Mouse (Mus musculus) heart, postnatal 0 days (tissue): Measurements from ENCODE around the gene Rcc1l. TPM values are rescaled to one million over a fixed set of nuclear protein-coding genes. Genes with fewer than 3 reads are reported as not detected.

ENCODE experiments used
- ATAC-seq: fragments of 200-750 bp; cut with Nextera tagmentation; 2 replicates; pipeline ENCODE4 v1.8.0; 2017; ENCODE audit warnings: low read depth, moderate number of reproducible peaks, moderate library complexity; ENCODE audit not compliant: insufficient read depth
- DNase-seq: peaks from one replicate; pipeline ENCODE4 v3.0.0-alpha.2; 2016; ENCODE audit warnings: low spot score
- H3K27ac ChIP-seq: fragments of 300-500 bp; sonication (generic); 2 replicates; pipeline ENCODE4 v1.5.1; 2014; ENCODE audit warnings: low read depth, mild to moderate bottlenecking
- H3K27me3 ChIP-seq: fragments of 300-500 bp; sonication (generic); 2 replicates; pipeline ENCODE4 v1.6.1; 2014; ENCODE audit warnings: low read length, mixed read lengths; ENCODE audit not compliant: control insufficient read depth, insufficient read depth
- H3K36me3 ChIP-seq: fragments of 300-500 bp; sonication (generic); replicated peaks from 2 replicates; pipeline ENCODE4 v1.6.1; 2014; ENCODE audit warnings: low read length, mixed read lengths; ENCODE audit not compliant: control insufficient read depth, insufficient read depth
- H3K4me1 ChIP-seq: fragments of 300-500 bp; sonication (generic); 2 replicates; pipeline ENCODE4 v1.6.1; 2014; ENCODE audit warnings: antibody characterized with exemption; ENCODE audit not compliant: control insufficient read depth, insufficient read depth
- H3K4me2 ChIP-seq: fragments of 300-500 bp; sonication (generic); 2 replicates; pipeline ENCODE4 v1.6.1; 2014; ENCODE audit warnings: low read depth, mild to moderate bottlenecking, low read length, moderate library complexity
- H3K4me3 ChIP-seq: fragments of 300-500 bp; sonication (generic); 2 replicates; pipeline ENCODE4 v1.5.1; 2014; ENCODE audit warnings: low read depth, low read length
- H3K9ac ChIP-seq: fragments of 300-500 bp; sonication (generic); replicated peaks from 2 replicates; pipeline ENCODE4 v1.6.1; 2014; ENCODE audit warnings: low read depth, low read length, mixed read lengths
- H3K9me3 ChIP-seq: fragments of 300-500 bp; sonication (generic); replicated peaks from 2 replicates; pipeline ENCODE4 v1.6.1; 2016; ENCODE audit warnings: low read length; ENCODE audit not compliant: control insufficient read depth
- CTCF ChIP-seq: IDR thresholded peaks from 2 replicates; pipeline ENCODE4 v1.5.1; 2016; ENCODE audit warnings: antibody characterized with exemption, control low read depth, low read depth
- EP300 ChIP-seq: IDR thresholded peaks from 2 replicates; pipeline ENCODE4 v1.6.1; 2016; ENCODE audit warnings: antibody characterized with exemption, low read depth
- WGBS: fragments of 180-500 bp; shearing (Covaris S2); extraction: QIAGEN DNeasy Blood & Tissue Kit; methylation state at CpG from one replicate; pipeline ENCODE4 v1.1.7; 2014; 5-methylcytosine and 5-hydroxymethylcytosine counted together
- polyA plus RNA-seq: library from polyadenylated mRNA; unstranded; fragments of >200 nt; fragmentation: Nextera tagmentation; extraction: Ambion mirVana; gene quantifications from 2 replicates; pipeline ENCODE4 v1.2.1, GENCODE M21; 2015
- total RNA-seq: library from RNA; depleted of rRNA; stranded (reverse); fragments of >200 nt; gene quantifications from 2 replicates; pipeline ENCODE4 v1.2.3, GENCODE M21; 2014; ENCODE audit warnings: low replicate concordance; rRNA removed

The Rcc1l gene
- total and polyA plus RNA-seq, 2 experiments from 2014 or later: 19.7 to 22.1 TPM

GRCm38 (mm10) chr5:134100232-134100771 is 76.3 kb downstream of the Rcc1l start:
- Histone ChIP-seq H3K27me3 (no peaks in the 10 kb centered on the region), H3K27ac (no peak overlapping the region), H3K4me2 (peak overlapping the region; percentile 95), H3K9me3 (no peaks in the 10 kb centered on the region), H3K4me1 (peaks cover 12% of the 10 kb centered on the region), H3K36me3 (no peaks in the 10 kb centered on the region), H3K9ac (peak overlapping the region; percentile 77), H3K4me3 (peak overlapping the region; percentile 74)
- 8% methylated on average over 17 of the region's 17 CpGs for WGBS
- no peak for ATAC-seq
- no peak for TF ChIP-seq CTCF
- TF ChIP-seq EP300: no peak
- DNase-seq: no peak

- WGBS: under 1% methylated on average over 47 of the region's 58 CpGs
- H3K4me1 ChIP-seq: peaks cover 12% of the 10 kb centered on the region
- H3K9ac ChIP-seq: peak within 1 kb of the TSS; percentile 77
- DNase-seq (peak; percentile 89), ATAC-seq (peak; percentile 95)
- H3K36me3 ChIP-seq: no peaks in the 10 kb centered on the region
- peak within 1 kb of the TSS; percentile 95 for H3K4me2 ChIP-seq
- H3K27me3 ChIP-seq: no peaks in the 10 kb centered on the region
- TF ChIP-seq CTCF (no peak), EP300 (no peak)
- peak within 1 kb of the TSS; percentile 74 for H3K4me3 ChIP-seq
- no peaks in the 10 kb centered on the region for H3K9me3 ChIP-seq
- peak within 1 kb of the TSS; percentile 39 for H3K27ac ChIP-seq
These were observed 76.9 kb downstream of the Rcc1l start, which contains the start of gene Castor2 for GRCm38 (mm10) chr5:134099496-134100211. Gene Castor2, plus strand, starts transcription at chr5:134099711.

GRCm38 (mm10) chr5:134098976-134099375 is 77.6 kb downstream of the Rcc1l start:
- DNase-seq (peak; percentile 17), ATAC-seq (peak; percentile 51)
- H3K4me3 ChIP-seq: peak overlapping the region; percentile 74
- under 1% methylated on average over 17 of the region's 17 CpGs for WGBS
- no peaks in the 10 kb centered on the region for H3K27me3 ChIP-seq
- no peaks in the 10 kb centered on the region for H3K9me3 ChIP-seq
- TF ChIP-seq EP300: no peak
- no peak for TF ChIP-seq CTCF
- H3K4me1 ChIP-seq: peaks cover 12% of the 10 kb centered on the region
- H3K4me2 ChIP-seq: peak overlapping the region; percentile 95
- peak overlapping the region; percentile 77 for H3K9ac ChIP-seq
- H3K27ac ChIP-seq: peak overlapping the region; percentile 39
- no peaks in the 10 kb centered on the region for H3K36me3 ChIP-seq

GRCm38 (mm10) chr5:134098341-134098902 is 78.2 kb downstream of the Rcc1l start:
- Histone ChIP-seq H3K27me3 (no peaks in the 10 kb centered on the region), H3K36me3 (no peaks in the 10 kb centered on the region), H3K4me3 (peak overlapping the region; percentile 74), H3K27ac (no peak overlapping the region; the same call in 1 of the 2 replicates), H3K4me1 (peaks cover 12% of the 10 kb centered on the region), H3K9me3 (no peaks in the 10 kb centered on the region), H3K4me2 (peak overlapping the region; percentile 95), H3K9ac (peak overlapping the region; percentile 77)
- WGBS: 49% methylated on average over 13 of the region's 13 CpGs
- TF ChIP-seq CTCF (no peak), EP300 (no peak)
- ATAC-seq: no peak
- no peak for DNase-seq

Other genes starting within 250 kb of the Rcc1l start
- 3.9 and 6.3 TPM in 2 replicates for gene Castor2, start 77.1 kb downstream of the Rcc1l start, total RNA-seq
- 5.2 and 5.5 TPM in 2 replicates for gene Castor2, start 77.1 kb downstream of the Rcc1l start, polyA plus RNA-seq
- 4.9 and 25.1 TPM in 2 replicates for gene Gtf2ird2, start 7.2 kb upstream of the Rcc1l start, total RNA-seq
- gene Gtf2ird2, start 7.2 kb upstream of the Rcc1l start, polyA plus RNA-seq: 4.0 and 4.2 TPM in 2 replicates
- gene Ncf1, start 52.9 kb upstream of the Rcc1l start, total RNA-seq: 0.70 and 3.1 TPM in 2 replicates
- gene Ncf1, start 52.9 kb upstream of the Rcc1l start, polyA plus RNA-seq: 1.7 and 1.8 TPM in 2 replicates
- gene Gtf2i, start 138.0 kb upstream of the Rcc1l start, total RNA-seq: 84.8 and 97.1 TPM in 2 replicates
- 81.9 and 82.3 TPM in 2 replicates for gene Gtf2i, start 138.0 kb upstream of the Rcc1l start, polyA plus RNA-seq